Mouse (Mus musculus): ENCODE measurements around the gene BC100530.

GRCm38 (mm10) chr16:36319286-36319685 is 48.3 kb downstream of the BC100530 start:
- TF ChIP-seq CTCF (IDR thresholded peaks at IDR 0.05; ENCODE audit: extremely low read depth, insufficient read depth, insufficient read length, insufficient replicate concordance) (no peak), POLR2A (IDR thresholded peaks at IDR 0.05; ENCODE audit: low read depth, low read length) (no peak)

Data from spleen, adult 2 months (tissue).